Mouse (Mus musculus) spleen, postnatal 36 days (tissue): Measurements from ENCODE around the gene Pla2g4a.

Source experiments
- DNase-seq, 2 experiments: peaks; one replicate each; pipeline ENCODE4 v3.0.0; 2022; ENCODE audit warnings: low spot score in 2 of 2, mixed read lengths in 1 of 2

Gene Pla2g4a

DNA sequence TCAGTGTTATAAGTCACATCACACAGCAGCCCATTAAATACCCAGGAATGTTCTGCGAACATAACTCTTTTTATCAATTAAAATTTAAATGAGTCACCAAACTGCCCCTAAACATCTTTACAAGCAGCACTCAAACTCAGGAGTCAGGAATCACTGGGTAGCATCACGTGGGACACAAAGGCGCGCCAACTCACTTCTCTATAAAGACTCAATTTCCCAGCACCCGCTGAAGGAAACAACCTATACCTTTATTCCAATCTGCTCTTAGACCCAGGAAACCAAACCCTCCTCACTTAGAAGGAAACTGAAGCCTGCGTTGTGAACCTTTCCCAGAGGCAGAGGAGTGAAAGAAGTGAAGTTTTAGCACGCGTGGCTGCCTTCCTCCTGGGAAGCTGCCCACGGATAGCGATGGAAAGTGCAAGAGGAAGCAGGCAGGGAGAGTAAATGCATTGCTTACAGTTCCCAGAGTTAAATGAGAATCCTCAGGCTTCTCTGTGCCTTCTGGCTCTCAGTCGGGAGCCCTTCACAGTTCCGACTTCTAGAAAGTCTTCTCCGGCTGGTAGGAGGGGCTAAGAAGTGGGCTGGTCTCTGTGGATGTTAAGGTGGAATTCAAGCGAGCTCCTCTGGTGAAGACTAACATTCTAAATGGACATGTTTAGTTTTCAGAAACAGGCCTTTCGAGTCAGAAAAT is at the start of gene Pla2g4a:
Pla2g4a (minus strand) TSS at position 557 of the 691 bp plus-strand sequence.
- peak; percentile 32 to 38 for DNase-seq

GRCm38 (mm10) chr1:150010629-150010979 is 49.5 kb upstream of the Pla2g4a start:
- DNase-seq: no peak

GRCm38 (mm10) chr1:150009968-150010628 is 49.0 kb upstream of the Pla2g4a start:
- no peak for DNase-seq

- no peak for DNase-seq
Observed at GRCm38 (mm10) chr1:150009134-150009533, 48.0 kb upstream of the Pla2g4a start.

DNA sequence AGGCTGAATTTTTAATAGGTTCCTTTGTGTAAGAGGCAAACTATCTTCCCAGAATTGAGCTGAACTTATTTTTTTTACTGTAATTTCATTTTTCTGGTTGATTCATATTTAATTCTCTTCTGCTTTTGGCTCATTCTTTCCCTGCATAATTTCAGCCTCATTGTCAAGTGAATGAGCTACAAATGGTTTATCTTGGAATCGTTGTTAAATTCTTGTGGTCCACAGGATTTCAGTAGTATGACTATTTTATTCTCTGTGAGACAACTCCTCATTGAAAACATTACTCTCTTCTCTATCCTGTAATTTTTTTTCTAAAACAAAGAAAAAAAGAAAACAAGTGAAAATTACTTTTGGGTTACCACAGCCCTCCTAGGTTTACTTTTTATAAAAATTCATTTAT is 14.5 kb upstream of the Pla2g4a start:
- no peak for DNase-seq

- DNase-seq: no peak
Observed at GRCm38 (mm10) chr1:149965826-149966225, 4.7 kb upstream of the Pla2g4a start.

DNA sequence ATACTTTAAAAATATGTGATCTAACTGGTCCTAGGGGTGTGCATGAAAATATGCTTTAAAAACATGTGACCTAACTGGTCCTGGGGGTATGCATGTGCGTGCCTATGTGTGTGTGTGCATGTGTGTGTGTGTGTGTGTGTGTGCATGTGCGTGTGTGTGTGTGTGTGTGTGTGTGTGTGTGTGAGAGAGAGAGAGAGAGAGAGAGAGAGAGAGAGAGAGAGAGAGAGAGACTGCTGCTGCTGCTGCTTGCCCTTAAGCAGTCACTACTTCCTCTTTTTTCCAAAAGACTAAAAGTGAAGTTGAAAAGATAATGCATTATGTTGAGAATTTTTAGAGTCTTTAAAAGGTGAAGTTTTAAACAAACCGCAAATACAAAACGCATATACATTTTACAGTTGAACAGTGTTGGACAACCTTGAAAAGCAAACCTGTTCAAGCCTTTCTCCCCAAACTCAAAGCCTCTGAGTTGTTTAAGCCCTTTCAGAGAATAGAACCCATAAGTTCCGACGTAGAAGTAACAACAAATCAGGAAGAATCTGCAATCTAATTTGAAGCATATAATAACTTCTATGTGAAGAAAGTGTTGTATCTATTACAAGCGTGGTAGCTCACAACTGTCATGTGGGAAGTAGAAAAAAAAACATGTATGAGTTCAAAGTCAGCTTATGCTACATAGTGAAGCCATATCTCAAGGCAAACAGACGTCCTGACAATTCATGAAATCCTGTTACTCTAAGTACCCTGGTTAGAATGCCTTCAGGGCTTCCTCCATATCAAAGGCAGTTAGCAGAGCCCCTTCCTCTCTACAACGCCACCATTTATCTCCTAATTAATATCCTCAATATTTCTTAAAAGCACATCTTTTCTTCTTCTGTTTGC is 574 bp upstream of the Pla2g4a start:
- no peak for DNase-seq

DNA sequence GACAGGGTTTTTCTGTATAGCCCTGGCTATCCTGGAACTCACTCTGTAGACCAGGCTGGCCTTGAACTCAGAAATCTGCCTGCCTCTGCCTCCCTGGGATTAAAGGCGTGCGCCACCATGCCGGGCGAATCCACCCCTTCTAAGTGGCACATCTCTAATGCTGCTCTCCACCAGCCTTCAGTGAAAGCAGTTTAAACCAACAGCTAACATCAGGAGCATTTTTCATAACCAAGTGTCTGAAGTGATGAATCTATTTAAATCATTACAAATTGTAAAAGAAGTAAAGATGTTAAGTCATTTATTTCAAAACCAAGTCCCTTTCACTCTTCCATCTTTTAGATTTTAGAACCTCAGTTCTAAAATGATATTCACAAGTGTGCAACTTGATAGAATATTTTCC is 839 bp downstream of the Pla2g4a start:
- no peak for DNase-seq

GRCm38 (mm10) chr1:149959069-149959468 is 2.0 kb downstream of the Pla2g4a start:
- DNase-seq: no peak

- DNase-seq: peak in 1 of 2 experiments; percentile 22
Observed at GRCm38 (mm10) chr1:149955482-149955881, 5.6 kb downstream of the Pla2g4a start.

DNA sequence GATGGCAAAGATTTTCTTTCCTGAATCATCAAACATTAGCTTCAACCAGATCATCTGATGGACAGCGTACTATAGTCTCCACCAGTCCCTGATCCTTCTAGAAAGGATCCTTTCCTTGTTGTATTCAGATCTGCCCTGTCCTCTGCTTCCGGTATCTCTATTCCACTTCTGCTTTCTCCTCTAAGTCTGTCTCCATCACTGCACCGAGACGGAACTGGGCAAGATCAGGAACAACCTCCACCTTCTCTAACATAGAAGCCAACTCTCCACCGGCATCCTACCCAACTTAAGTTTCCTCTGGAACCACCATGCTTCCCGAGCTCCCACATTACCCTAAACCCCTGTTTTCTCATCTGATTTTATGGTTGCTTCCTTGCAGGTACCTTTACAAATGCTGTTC is 7.1 kb downstream of the Pla2g4a start:
- no peak for DNase-seq

DNA sequence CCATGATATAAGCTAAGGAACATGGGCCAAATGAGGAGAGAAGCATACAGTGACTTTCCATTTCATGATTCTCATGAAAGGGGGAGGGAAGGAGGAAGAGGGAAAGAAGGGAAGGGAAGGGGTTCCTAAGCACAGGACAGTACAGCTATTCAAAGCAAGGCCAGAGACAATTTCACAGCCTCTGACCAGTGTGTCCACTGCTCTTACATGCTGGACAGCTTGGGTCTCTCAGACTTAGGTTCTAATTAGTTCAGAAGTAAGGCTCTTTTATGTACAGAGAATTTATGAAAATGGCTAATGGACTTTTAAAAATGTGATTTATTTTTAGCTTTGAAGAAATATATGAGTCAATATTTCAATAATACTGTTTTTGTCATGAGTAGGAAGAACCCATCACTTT is 9.0 kb downstream of the Pla2g4a start:
- DNase-seq: no peak

DNA sequence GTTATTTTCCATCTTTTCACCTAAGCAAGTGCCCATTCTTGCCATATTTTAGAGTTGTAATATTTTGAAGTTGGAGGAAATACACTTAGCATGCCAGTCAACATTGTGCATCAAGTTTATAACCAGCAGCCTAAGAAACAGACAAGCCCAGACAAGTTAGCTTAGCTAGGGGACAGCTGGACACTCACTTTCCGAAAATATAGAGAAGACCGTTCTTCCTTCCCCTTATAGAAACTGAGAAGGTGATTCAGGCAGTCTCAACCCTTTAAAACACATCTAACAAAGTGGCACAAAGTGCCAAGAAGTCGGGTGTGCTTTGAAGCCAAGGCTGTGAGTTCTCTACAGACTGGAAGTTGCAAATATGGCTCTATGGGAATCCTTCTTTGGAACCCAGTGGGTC is 10.4 kb downstream of the Pla2g4a start:
- DNase-seq: no peak

- no peak for DNase-seq
Observed at GRCm38 (mm10) chr1:149950254-149950653, 10.8 kb downstream of the Pla2g4a start.

DNA sequence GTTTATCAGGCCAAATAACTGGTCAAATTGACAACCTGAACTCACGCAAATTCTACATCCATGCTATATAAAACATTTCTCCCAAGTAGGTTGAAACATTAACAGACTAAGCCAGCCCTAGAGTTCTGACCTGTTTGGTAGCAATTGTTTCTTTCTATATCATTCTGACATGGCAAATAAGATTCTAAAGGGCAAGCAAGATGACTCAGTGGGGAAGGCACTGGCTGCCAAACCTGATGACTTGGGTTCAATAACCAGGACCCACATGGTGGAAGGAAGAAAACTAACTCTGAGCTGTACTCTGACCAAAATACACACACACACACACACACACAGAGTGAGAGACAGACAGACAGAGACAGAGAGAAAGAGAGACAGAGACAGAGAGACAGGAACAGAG is 11.8 kb downstream of the Pla2g4a start:
- DNase-seq: no peak

GRCm38 (mm10) chr1:149948066-149948825 is 12.8 kb downstream of the Pla2g4a start:
- no peak for DNase-seq

DNA sequence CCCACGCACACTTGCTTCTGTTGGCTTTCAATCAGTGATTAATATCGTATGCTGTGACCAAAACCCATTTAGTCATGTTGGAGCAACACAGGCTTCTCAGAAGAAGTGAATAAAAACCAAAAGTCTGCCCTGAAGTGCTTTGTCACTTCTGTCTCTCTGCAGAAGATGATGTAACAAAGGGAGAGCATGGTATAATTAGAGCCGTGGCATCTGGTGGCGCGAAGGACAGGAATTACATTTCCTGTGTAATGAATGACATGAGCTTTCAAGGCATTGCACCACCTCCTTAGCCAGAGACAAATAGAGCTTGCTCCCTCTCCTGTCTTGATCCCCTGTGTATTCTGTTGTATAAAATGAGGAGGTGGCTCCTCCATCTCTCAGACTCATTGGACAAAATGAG is 14.1 kb downstream of the Pla2g4a start:
- DNase-seq: no peak

GRCm38 (mm10) chr1:149946432-149946831 is 14.7 kb downstream of the Pla2g4a start:
- no peak for DNase-seq

GRCm38 (mm10) chr1:149943611-149944010 is 17.5 kb downstream of the Pla2g4a start:
- no peak for DNase-seq

DNA sequence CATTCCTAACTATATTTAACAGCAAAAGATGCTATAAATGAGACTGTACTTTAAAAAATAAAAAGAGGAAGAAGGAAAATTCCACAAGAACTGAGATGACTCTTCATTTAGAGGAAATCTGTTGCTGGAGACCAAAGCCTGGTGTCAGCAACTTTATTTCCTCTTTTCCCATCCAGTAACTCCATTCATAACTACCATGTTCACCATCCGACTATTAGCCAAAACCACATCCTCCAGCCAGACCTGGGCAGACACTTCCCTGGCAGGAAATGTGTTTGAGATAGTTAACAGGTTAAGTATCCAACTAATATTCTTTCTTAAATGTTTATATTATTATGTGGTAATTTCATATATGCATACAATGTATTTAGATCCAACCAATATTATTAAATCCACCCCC is 20.8 kb downstream of the Pla2g4a start:
- peak in 1 of 2 experiments; percentile 8 for DNase-seq

GRCm38 (mm10) chr1:149939261-149940032 is 21.6 kb downstream of the Pla2g4a start:
- no peak for DNase-seq
